Mouse (Mus musculus) kidney, adult 2 months (tissue): ENCODE measurements around the gene Klhl25.

Experiments
- CTCF ChIP-seq: fragments of 200-500 bp; conservative IDR thresholded peaks from 2 replicates; pipeline ENCODE4 v1.5.1; 2011; ENCODE audit warnings: low read depth, mild to moderate bottlenecking, control low read depth, low read length, moderate library complexity, mixed read lengths; ENCODE audit not compliant: insufficient read depth, insufficient read length
- POLR2A ChIP-seq: fragments of 200-500 bp; IDR thresholded peaks from one replicate; pipeline ENCODE4 v1.6.1; 2011; ENCODE audit warnings: low read depth, low read length, control low read depth

DNA sequence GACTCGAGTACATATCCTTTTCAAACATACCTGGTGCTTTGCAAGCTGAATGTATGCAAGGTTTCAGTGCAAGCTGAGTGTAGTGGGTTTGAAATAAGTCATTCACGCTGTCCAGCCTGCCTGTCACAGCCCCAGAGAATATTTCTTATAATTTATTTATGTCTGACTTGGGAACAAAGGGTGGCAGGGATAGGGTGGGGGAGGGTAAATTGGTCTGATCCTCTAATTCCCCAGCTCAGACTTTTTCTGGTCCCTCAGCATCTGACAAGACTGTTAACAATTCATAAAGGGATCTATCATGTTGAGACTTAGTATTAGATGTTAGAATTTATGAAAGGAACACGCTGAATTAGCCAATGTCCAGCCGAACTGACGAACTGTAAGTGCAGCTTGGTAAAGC is 48.9 kb downstream of the Klhl25 start:
- TF ChIP-seq POLR2A, result no peak
- no peak for TF ChIP-seq CTCF
